Mouse (Mus musculus) heart, postnatal 0 days (tissue): ENCODE measurements around the gene Gm11444.

Experiments
- CTCF ChIP-seq: IDR thresholded peaks from 2 replicates; pipeline ENCODE4 v1.5.1; 2016; ENCODE audit warnings: antibody characterized with exemption, control low read depth, low read depth
- EP300 ChIP-seq: IDR thresholded peaks from 2 replicates; pipeline ENCODE4 v1.6.1; 2016; ENCODE audit warnings: antibody characterized with exemption, low read depth

- TF ChIP-seq CTCF (no peak), EP300 (no peak)
Measured at GRCm38 (mm10) chr11:85890563-85890845, 40.4 kb upstream of the Gm11444 start.
